Mouse (Mus musculus): ENCODE measurements around the gene Robo1. TPM values are rescaled to one million over a fixed set of nuclear protein-coding genes. Genes with fewer than 3 reads are reported as not detected.

Robo1 gene
- polyA plus RNA-seq, 1 experiment from 2014 or later: 4.7 TPM

DNA sequence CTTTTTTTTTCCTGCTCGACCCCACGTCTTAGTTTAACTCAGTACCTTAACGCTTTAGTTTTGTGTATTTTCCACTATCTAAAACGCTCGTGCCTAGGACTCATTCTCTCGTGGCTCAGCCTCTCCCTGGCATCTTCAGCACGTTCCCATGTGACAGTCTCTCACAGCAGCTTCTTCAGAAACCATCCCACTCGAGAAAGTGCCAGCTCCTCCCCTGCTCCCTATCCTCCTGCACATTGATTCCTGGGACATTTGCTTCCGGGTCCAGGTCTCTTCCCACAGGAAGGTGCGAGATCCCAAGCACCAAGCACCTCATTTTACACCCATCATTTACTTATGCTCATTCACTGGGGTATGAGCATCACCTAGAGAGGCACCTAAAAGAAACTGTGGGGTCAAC lies 150.0 kb downstream of the Robo1 start:
- Histone ChIP-seq H3K27ac (replicated peaks) (no peak overlapping the region), H3K27me3 (no peaks in the 10 kb centered on the region), H3K4me3 (replicated peaks) (no peak overlapping the region), H3K4me2 (no peak overlapping the region), H3K9me3 (replicated peaks) (no peaks in the 10 kb centered on the region), H3K4me1 (replicated peaks) (no peaks in the 10 kb centered on the region), H3K36me3 (replicated peaks) (no peaks in the 10 kb centered on the region), H3K9ac (no peak overlapping the region)
- ATAC-seq (ENCODE audit: insufficient read depth): no peak
- WGBS (ENCODE audit: insufficient replicate concordance): 40% methylated on average over 10 of the region's 10 CpGs

DNA sequence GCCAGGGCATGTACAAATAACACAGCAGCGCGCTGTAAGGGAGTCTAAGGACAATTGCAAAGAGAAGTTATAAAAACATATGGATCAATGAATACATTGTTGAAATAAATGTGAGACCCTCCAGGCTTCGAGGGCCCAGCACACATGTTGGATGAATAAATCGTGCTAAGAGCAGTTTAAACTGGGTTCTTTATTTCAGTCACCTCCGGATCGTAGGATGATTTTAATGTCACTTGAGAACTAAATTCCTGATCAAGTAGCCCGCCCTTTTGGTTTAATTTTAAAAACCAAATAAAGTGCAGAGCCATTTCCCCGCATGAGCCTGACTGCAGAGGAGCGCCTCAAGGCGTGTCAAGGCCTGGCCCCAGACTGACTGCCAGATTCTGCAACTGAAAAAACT lies 150.5 kb downstream of the Robo1 start:
- no peaks in the 10 kb centered on the region for H3K9me3 ChIP-seq (replicated peaks)
- no peak overlapping the region for H3K4me2 ChIP-seq
- H3K4me3 ChIP-seq (replicated peaks): no peak overlapping the region
- ATAC-seq (ENCODE audit: insufficient read depth): no peak
- no peak overlapping the region for H3K9ac ChIP-seq
- no peak overlapping the region for H3K27ac ChIP-seq (replicated peaks)
- H3K27me3 ChIP-seq: no peaks in the 10 kb centered on the region
- H3K4me1 ChIP-seq (replicated peaks): no peaks in the 10 kb centered on the region
- WGBS (ENCODE audit: insufficient replicate concordance): 63% methylated on average over 10 of the region's 10 CpGs
- no peaks in the 10 kb centered on the region for H3K36me3 ChIP-seq (replicated peaks)

DNA sequence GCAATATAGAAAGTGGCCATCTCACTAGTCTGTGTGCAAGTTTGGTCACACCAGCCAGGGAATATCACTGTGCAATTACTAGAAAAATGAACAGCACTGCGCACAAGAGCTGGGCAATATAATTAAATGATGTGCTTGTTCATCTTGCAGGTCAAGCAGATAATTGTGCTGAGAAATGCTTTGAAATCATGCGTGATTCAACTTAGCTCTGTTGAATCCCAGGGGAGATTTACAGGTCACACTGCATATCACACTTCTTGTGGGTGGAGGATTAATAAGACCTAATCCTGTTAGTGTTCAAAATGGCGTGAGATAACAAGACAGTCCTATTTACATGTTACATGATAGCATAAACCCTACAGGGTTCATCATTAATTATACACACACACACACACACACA lies 157.6 kb downstream of the Robo1 start:
- H3K27ac ChIP-seq (replicated peaks): no peak overlapping the region
- no peak for ATAC-seq (ENCODE audit: insufficient read depth)
- H3K36me3 ChIP-seq (replicated peaks): no peaks in the 10 kb centered on the region
- H3K9me3 ChIP-seq (replicated peaks): no peaks in the 10 kb centered on the region
- WGBS (ENCODE audit: insufficient replicate concordance): 71% methylated on average over 3 of the region's 3 CpGs
- no peak overlapping the region for H3K4me3 ChIP-seq (replicated peaks)
- no peak overlapping the region for H3K4me2 ChIP-seq
- no peaks in the 10 kb centered on the region for H3K4me1 ChIP-seq (replicated peaks)
- no peak overlapping the region for H3K9ac ChIP-seq
- H3K27me3 ChIP-seq: no peaks in the 10 kb centered on the region

DNA sequence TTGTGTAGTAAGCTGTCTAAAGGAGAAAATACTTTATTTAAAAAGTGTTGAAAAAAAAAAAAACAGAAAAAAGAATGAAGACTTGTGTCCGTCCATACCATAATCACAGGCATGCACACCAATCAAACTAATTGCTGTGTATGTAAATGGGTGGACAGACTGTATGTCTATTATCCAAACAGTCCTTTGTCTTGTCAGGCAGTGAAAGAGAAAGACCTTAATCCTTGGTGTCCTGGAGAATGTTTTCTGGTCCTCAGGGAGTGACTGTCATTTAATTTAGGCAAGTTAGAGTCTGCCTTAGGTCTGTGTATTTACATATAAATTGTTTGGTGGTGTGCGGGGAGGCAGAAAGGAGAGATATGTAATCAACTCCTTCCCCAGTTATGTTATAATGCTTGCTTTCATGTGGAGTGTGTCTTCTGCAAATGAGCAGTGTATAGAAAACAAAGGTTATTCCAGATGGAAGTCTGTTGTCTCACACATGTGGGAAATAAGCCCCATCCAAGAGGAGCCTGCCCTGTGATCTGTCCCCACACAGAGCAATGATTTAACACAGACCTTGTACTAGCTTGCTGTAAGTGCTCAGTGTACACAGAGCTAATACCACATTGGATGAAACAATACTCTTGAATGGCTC lies 162.0 kb downstream of the Robo1 start:
- Histone ChIP-seq H3K9ac (no peak overlapping the region), H3K4me1 (replicated peaks) (no peaks in the 10 kb centered on the region), H3K9me3 (replicated peaks) (no peaks in the 10 kb centered on the region), H3K27me3 (no peaks in the 10 kb centered on the region), H3K4me2 (no peak overlapping the region), H3K4me3 (replicated peaks) (no peak overlapping the region), H3K36me3 (replicated peaks) (no peaks in the 10 kb centered on the region), H3K27ac (replicated peaks) (no peak overlapping the region)
- ATAC-seq (ENCODE audit: insufficient read depth): no peak
- WGBS (ENCODE audit: insufficient replicate concordance): 63% methylated on average over 2 of the region's 2 CpGs

DNA sequence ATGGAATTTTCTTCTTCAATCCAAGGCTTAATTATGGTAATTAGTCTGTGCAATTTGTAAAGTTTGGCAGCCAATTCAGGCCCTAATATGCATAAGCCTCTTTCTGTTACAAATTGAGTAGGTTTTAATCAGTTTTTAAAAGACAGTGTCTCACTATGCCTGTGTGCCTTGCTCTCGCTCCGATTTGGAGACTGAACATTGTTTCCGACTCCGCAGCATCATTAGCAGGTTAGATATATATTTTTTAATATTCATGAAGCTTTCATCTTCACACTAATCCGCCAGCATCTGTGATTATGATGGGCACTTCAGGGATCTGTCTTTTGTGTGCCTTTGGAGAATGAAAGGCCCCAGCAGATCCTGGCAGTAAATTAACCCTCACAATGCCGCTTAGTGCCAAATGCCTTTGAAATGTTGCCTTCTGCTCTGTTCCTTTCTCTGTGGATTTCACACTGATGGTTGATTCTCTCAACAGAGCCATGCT lies 202.7 kb downstream of the Robo1 start:
- Histone ChIP-seq H3K36me3 (replicated peaks) (no peaks in the 10 kb centered on the region), H3K4me1 (replicated peaks) (no peaks in the 10 kb centered on the region), H3K27ac (replicated peaks) (no peak overlapping the region), H3K27me3 (no peaks in the 10 kb centered on the region), H3K9me3 (replicated peaks) (no peaks in the 10 kb centered on the region), H3K4me2 (no peak overlapping the region), H3K9ac (no peak overlapping the region), H3K4me3 (replicated peaks) (no peak overlapping the region)
- no peak for ATAC-seq (ENCODE audit: insufficient read depth)
- WGBS (ENCODE audit: insufficient replicate concordance): 54% methylated on average over 6 of the region's 6 CpGs

DNA sequence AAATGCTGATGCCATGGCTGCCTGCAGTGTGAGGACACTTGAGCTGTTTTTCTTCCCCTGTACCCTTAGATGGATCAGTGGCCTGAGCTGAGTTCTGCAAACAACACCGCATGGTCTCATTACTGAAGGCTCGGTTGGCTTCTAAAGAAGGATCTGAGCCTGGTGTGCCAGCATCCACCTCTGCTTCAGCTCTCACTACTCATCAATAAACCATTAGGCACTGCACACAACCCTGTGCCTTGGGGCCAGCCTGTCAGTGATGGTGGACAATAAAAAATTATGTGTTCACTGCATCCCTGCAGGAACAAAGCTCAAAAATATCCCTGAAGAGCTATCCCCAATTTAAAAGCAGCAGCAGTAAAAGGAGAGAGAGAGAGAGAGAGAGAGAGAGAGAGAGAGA lies 223.2 kb downstream of the Robo1 start:
- ATAC-seq (ENCODE audit: insufficient read depth): no peak
- no peaks in the 10 kb centered on the region for H3K27me3 ChIP-seq
- H3K4me1 ChIP-seq (replicated peaks): no peaks in the 10 kb centered on the region
- H3K9me3 ChIP-seq (replicated peaks): no peaks in the 10 kb centered on the region
- H3K4me2 ChIP-seq: no peak overlapping the region
- no peak overlapping the region for H3K4me3 ChIP-seq (replicated peaks)
- 66% methylated on average over 2 of the region's 2 CpGs for WGBS (ENCODE audit: insufficient replicate concordance)
- H3K27ac ChIP-seq (replicated peaks): no peak overlapping the region
- no peak overlapping the region for H3K9ac ChIP-seq
- H3K36me3 ChIP-seq (replicated peaks): no peaks in the 10 kb centered on the region

DNA sequence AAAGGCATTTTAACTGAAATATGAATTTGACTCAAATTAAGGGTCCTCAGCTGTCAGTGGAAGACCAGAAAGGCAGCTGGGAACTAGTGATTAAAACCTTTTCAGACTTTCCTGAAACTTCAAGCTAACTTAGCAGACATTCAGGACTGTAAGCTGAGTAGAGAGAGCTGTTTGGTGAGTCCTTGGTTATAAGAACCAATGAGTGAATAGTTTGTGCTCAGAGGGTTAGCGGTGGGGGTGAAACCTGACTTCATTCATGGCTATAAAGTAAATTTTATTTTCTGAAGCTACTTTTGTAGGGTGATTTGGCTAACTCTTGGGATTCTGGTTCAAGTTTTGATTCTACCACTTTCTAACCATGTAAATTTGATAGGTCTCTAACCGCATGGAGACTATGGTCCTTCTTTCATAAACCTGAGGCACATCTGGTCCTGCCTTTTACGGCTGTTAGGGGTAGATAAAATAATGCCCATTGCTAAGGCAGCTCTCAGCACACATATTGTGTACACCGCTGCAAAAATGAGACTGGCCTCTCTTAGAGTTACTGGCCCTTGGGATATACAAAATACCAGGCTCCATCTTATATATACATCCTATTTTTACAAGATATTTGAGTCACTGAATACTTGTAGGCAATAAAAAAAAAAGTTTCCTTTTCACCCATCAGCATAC lies 225.9 kb downstream of the Robo1 start:
- Histone ChIP-seq H3K4me2 (no peak overlapping the region), H3K27ac (replicated peaks) (no peak overlapping the region), H3K4me1 (replicated peaks) (no peaks in the 10 kb centered on the region), H3K9me3 (replicated peaks) (no peaks in the 10 kb centered on the region), H3K4me3 (replicated peaks) (no peak overlapping the region), H3K27me3 (no peaks in the 10 kb centered on the region), H3K9ac (no peak overlapping the region), H3K36me3 (replicated peaks) (no peaks in the 10 kb centered on the region)
- 78% methylated on average over 4 of the region's 4 CpGs for WGBS (ENCODE audit: insufficient replicate concordance)
- no peak for ATAC-seq (ENCODE audit: insufficient read depth)

DNA sequence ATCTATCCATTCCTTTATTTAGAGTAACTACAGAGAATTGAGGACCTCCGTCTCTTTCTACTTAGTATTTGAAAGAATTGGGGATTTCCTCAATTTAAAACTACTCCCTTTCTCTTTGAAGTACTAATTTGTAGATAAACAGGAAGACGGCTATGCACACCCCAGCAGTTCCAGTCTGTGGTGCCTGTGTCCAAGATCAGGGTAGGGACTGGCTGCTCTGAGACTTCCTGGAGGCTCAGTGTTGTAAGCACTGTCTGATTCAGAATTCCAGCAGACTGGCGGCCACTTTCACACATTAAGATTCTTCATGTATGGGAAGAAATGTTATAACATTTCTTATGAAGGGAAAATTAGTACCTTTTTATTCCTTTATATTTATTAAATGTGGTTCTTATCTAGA lies 230.1 kb downstream of the Robo1 start:
- no peaks in the 10 kb centered on the region for H3K4me1 ChIP-seq (replicated peaks)
- H3K36me3 ChIP-seq (replicated peaks): no peaks in the 10 kb centered on the region
- H3K9ac ChIP-seq: no peak overlapping the region
- 47% methylated on average over 3 of the region's 3 CpGs for WGBS (ENCODE audit: insufficient replicate concordance)
- H3K9me3 ChIP-seq (replicated peaks): no peaks in the 10 kb centered on the region
- H3K27me3 ChIP-seq: no peaks in the 10 kb centered on the region
- no peak overlapping the region for H3K4me2 ChIP-seq
- H3K4me3 ChIP-seq (replicated peaks): no peak overlapping the region
- H3K27ac ChIP-seq (replicated peaks): no peak overlapping the region
- ATAC-seq (ENCODE audit: insufficient read depth): no peak

DNA sequence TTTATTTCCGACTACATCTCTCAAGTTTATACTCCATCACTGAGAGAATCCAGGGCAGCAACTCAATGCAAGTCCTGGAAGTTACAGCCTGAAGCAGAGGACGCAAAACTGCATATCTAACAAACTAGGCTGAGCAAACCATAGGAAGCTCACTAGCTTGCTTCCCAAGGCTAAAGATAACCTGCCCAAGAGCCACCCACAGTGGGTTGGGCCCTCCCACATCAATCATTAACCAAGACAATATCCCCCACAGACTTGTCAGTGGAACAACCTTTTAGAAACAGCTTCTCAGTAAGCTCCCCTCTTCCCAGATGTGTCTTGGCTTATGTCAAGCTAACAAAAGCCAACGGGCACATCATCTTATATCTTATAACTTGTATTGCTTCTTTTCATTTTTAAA lies 235.8 kb downstream of the Robo1 start:
- Histone ChIP-seq H3K4me3 (replicated peaks) (no peak overlapping the region), H3K9me3 (replicated peaks) (no peaks in the 10 kb centered on the region), H3K27me3 (no peaks in the 10 kb centered on the region), H3K4me2 (no peak overlapping the region), H3K9ac (no peak overlapping the region), H3K27ac (replicated peaks) (no peak overlapping the region), H3K4me1 (replicated peaks) (no peaks in the 10 kb centered on the region), H3K36me3 (replicated peaks) (no peaks in the 10 kb centered on the region)
- WGBS (ENCODE audit: insufficient replicate concordance): 40% methylated on average over 3 of the region's 3 CpGs
- no peak for ATAC-seq (ENCODE audit: insufficient read depth)

DNA sequence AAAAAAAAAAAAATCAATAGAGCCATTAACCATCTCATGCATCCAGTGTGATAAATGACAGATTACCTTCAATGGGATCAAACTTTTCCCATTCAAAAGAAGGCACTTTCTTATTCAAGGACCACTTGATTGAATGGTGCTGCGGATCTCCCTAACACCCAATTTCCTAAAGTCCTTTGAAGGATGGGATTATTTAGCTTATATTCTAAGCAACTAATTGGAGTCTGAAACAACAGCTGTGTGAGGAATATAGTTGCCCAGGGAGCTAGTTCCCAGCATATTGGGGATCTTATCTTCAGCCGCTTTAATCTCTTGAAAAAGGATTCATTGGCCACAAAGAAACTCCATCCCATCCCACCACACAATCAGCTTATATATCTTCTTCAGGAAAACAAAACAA lies 236.8 kb downstream of the Robo1 start:
- no peaks in the 10 kb centered on the region for H3K27me3 ChIP-seq
- no peak overlapping the region for H3K27ac ChIP-seq (replicated peaks)
- no peaks in the 10 kb centered on the region for H3K4me1 ChIP-seq (replicated peaks)
- WGBS (ENCODE audit: insufficient replicate concordance): 59% methylated on average over 2 of the region's 2 CpGs
- no peaks in the 10 kb centered on the region for H3K9me3 ChIP-seq (replicated peaks)
- no peak overlapping the region for H3K4me3 ChIP-seq (replicated peaks)
- H3K4me2 ChIP-seq: no peak overlapping the region
- no peak for ATAC-seq (ENCODE audit: insufficient read depth)
- H3K36me3 ChIP-seq (replicated peaks): no peaks in the 10 kb centered on the region
- H3K9ac ChIP-seq: no peak overlapping the region

DNA sequence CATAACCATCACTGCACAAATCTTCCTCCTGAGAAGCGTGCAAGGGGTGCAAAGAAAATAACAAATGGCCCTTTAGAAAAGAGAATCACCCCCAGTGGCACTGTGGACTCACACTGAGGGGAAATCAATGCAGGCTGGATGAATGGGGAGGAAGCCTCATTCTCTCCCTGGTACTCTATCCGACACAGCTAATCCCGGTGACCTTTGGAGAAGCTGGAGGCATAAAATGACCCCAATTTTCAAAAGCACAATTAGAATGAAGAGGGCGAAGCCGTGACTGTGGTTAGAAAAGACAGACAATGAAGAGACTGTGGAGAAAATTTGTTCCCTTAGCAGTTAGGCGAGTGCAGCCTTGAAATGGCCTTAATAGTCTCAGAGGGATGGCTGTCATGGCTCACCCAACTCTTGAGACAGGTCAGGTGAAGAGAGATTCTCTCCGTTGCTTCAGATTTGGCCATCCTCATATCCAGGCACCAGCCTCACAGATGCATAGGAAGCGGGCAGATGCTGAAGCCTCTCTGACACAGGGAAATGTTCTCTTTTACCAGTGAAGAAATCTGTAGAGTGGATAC lies 243.7 kb downstream of the Robo1 start:
- H3K9ac ChIP-seq: no peak overlapping the region
- H3K4me2 ChIP-seq: no peak overlapping the region
- H3K36me3 ChIP-seq (replicated peaks): no peaks in the 10 kb centered on the region
- no peaks in the 10 kb centered on the region for H3K4me1 ChIP-seq (replicated peaks)
- no peak for ATAC-seq (ENCODE audit: insufficient read depth)
- H3K27ac ChIP-seq (replicated peaks): no peak overlapping the region
- H3K9me3 ChIP-seq (replicated peaks): no peaks in the 10 kb centered on the region
- H3K27me3 ChIP-seq: no peaks in the 10 kb centered on the region
- no peak overlapping the region for H3K4me3 ChIP-seq (replicated peaks)
- WGBS (ENCODE audit: insufficient replicate concordance): 58% methylated on average over 8 of the region's 8 CpGs

Measured in liver, embryonic 15.5 days (tissue).